Mouse (Mus musculus) spleen, adult 2 months (tissue): ENCODE data around the gene Zfp775. TPM values are rescaled to one million over a fixed set of nuclear protein-coding genes. Genes with fewer than 3 reads are reported as not detected.

Experiments used
- DNase-seq, 2 experiments: peaks; one replicate each; pipeline versions ENCODE4 v3.0.0 to v3.0.0-alpha.2; 2012 to 2021; ENCODE audit warnings: low spot score in 2 of 2, low read depth in 1 of 2
- H3K27ac ChIP-seq: fragments of 200-500 bp; 2 replicates; pipeline ENCODE4 v1.5.1; 2012; ENCODE audit warnings: low read length, inconsistent platforms; ENCODE audit not compliant: insufficient read depth
- H3K27me3 ChIP-seq: fragments of 200-500 bp; 2 replicates; pipeline ENCODE4 v1.6.1; 2012; ENCODE audit warnings: mild to moderate bottlenecking, moderate library complexity, low read length, inconsistent platforms; ENCODE audit not compliant: control insufficient read depth, insufficient read depth
- H3K36me3 ChIP-seq: fragments of 200-500 bp; 2 replicates; pipeline ENCODE4 v1.6.1; 2012; ENCODE audit warnings: mild to moderate bottlenecking, low read length, inconsistent platforms; ENCODE audit not compliant: control insufficient read depth, insufficient read depth
- H3K4me1 ChIP-seq: fragments of 200-500 bp; 2 replicates; pipeline ENCODE4 v1.6.1; 2011; ENCODE audit warnings: inconsistent platforms; ENCODE audit not compliant: control insufficient read depth, insufficient read depth, insufficient read length
- H3K4me3 ChIP-seq: fragments of 200-500 bp; 2 replicates; pipeline ENCODE4 v1.5.1; 2011; ENCODE audit warnings: mild to moderate bottlenecking, inconsistent platforms; ENCODE audit not compliant: insufficient read depth, insufficient read length; ENCODE audit errors: extremely low read depth
- CTCF ChIP-seq: fragments of 200-500 bp; IDR thresholded peaks from 2 replicates; pipeline ENCODE4 v1.5.1; 2011; ENCODE audit warnings: mild to moderate bottlenecking, inconsistent platforms; ENCODE audit not compliant: insufficient read depth, insufficient read length, insufficient replicate concordance; ENCODE audit errors: extremely low read depth
- POLR2A ChIP-seq: fragments of 200-500 bp; IDR thresholded peaks from 2 replicates; pipeline ENCODE4 v1.6.1; 2011; ENCODE audit warnings: low read depth, low read length, inconsistent platforms
- WGBS: fragments of 180-500 bp; shearing (Covaris S2); methylation state at CpG from one replicate; pipeline ENCODE4 v1.1.7; 2018; 5-methylcytosine and 5-hydroxymethylcytosine counted together
- polyA plus RNA-seq: library from polyadenylated mRNA; depleted of rRNA; stranded (reverse); fragments of >200 nt; gene quantifications from 2 replicates; pipeline ENCODE4 v1.2.3, GENCODE M21; 2012; rRNA removed

Gene Zfp775
- polyA plus RNA-seq, 1 experiment, result 3.6 TPM

DNA sequence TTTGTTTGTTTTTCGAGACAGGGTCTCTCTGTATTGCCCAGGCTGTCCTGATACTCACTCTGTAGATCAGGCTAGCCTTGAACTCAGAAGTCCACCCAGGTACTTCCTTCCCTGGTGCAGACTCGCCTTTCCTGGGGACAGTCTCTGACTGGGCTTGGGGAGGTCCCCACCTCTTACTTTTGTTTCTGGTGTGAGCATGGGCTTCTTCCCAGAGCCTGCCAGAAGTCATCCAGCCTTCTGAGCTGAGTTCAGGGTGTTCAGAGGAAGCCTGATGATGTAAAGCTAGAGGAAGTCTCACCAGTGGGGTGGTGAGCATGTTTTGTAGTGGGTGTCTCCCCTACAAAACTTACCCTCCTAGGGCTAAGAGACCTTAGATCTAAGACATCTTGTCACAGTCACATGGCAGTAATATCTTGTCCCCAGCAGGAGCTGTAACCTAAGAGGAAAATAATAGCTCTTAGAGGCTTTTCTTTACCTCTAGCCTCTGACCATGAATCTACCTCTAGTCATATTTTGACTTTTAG, 67.6 kb downstream of the Zfp775 start:
- WGBS, result 69% methylated on average over 2 of the region's 2 CpGs
- H3K36me3 ChIP-seq, result no peaks in the 10 kb centered on the region
- H3K27ac ChIP-seq, result no peak overlapping the region
- DNase-seq, result no peak
- H3K4me3 ChIP-seq, result no peak overlapping the region
- peaks cover 21% of the 10 kb centered on the region; the same call in 1 of the 2 replicates for H3K4me1 ChIP-seq
- no peaks in the 10 kb centered on the region for H3K27me3 ChIP-seq
- TF ChIP-seq CTCF, result no peak
- no peak for TF ChIP-seq POLR2A

Other genes with a start within 250 kb of the Zfp775 start
- gene Krba1, start 206.5 kb upstream of the Zfp775 start, polyA plus RNA-seq, result 10.6 and 13.8 TPM in 2 replicates
- 14.9 and 16.1 TPM in 2 replicates for gene Zfp467, start 156.2 kb upstream of the Zfp775 start, polyA plus RNA-seq
- 2.9 and 4.2 TPM in 2 replicates for gene Sspo, start 153.8 kb upstream of the Zfp775 start, polyA plus RNA-seq
- gene Atp6v0e2, start 64.4 kb upstream of the Zfp775 start, polyA plus RNA-seq, result 1.7 and 1.8 TPM in 2 replicates
- gene Lrrc61, start 47.3 kb upstream of the Zfp775 start, polyA plus RNA-seq, result 22.9 and 38.8 TPM in 2 replicates
- 44.3 and 45.5 TPM in 2 replicates for gene Rarres2, start 29.3 kb upstream of the Zfp775 start, polyA plus RNA-seq
- gene Gm45021, start 12.5 kb upstream of the Zfp775 start, polyA plus RNA-seq, result not detected in 2 replicates
- 12.4 and 15.8 TPM in 2 replicates for gene Repin1, start 8.2 kb upstream of the Zfp775 start, polyA plus RNA-seq
- not detected in 2 replicates for gene Gm44965, start 8.1 kb upstream of the Zfp775 start, polyA plus RNA-seq
- 0.70 and 0.77 TPM in 2 replicates for gene AI854703, start 24.7 kb downstream of the Zfp775 start, polyA plus RNA-seq
- 20.1 and 22.2 TPM in 2 replicates for gene Gimap8, start 45.2 kb downstream of the Zfp775 start, polyA plus RNA-seq
- 9.9 and 10.4 TPM in 2 replicates for gene Gimap9, start 74.1 kb downstream of the Zfp775 start, polyA plus RNA-seq
- gene Gimap4, start 82.5 kb downstream of the Zfp775 start, polyA plus RNA-seq, result 66.3 and 73.5 TPM in 2 replicates
- gene Gimap6, start 106.2 kb downstream of the Zfp775 start, polyA plus RNA-seq, result 50.8 and 54.3 TPM in 2 replicates
- gene Gm28053, start 116.5 kb downstream of the Zfp775 start, polyA plus RNA-seq, result 0.43 and 0.82 TPM in 2 replicates
- gene Gimap7, start 116.6 kb downstream of the Zfp775 start, polyA plus RNA-seq, result 9.5 and 11.6 TPM in 2 replicates
- gene Gimap1, start 137.0 kb downstream of the Zfp775 start, polyA plus RNA-seq, result 94.4 and 103 TPM in 2 replicates
- gene Gimap5, start 144.1 kb downstream of the Zfp775 start, polyA plus RNA-seq, result 74.0 and 90.0 TPM in 2 replicates
- 140 and 150 TPM in 2 replicates for gene Gimap3, start 168.8 kb downstream of the Zfp775 start, polyA plus RNA-seq
- gene Tmem176a, start 238.9 kb downstream of the Zfp775 start, polyA plus RNA-seq, result 95.2 and 105 TPM in 2 replicates
- gene Tmem176b, start 239.4 kb downstream of the Zfp775 start, polyA plus RNA-seq, result 199 TPM in 2 replicates